Mouse (Mus musculus): Measurements from ENCODE around the gene Lcp2.

- TF ChIP-seq CTCF (IDR thresholded peaks at IDR 0.05; ENCODE audit: low read depth, low read length): no peak
- TF ChIP-seq POLR2A (IDR thresholded peaks at IDR 0.05; ENCODE audit: borderline replicate concordance, low read depth, low read length): no peak
Observed at GRCm38 (mm10) chr11:34111940-34112339, 65.2 kb downstream of the Lcp2 start.

Measured in bone marrow macrophage, adult 2 months (primary cell).